Mouse (Mus musculus) E14TG2a.4 (cell line): Measurements from ENCODE around the gene Sfrp5.
A peak's percentile ranks its signal among the peaks of the same experiment; 100 is the strongest.

Experiments
- H3K27me3 ChIP-seq: 2 replicates; pipeline ENCODE4 v1.6.1; 2014; ENCODE audit warnings: low read length, control low read depth; ENCODE audit not compliant: insufficient read depth
- H3K36me3 ChIP-seq: 2 replicates; pipeline ENCODE4 v1.6.1; 2014; ENCODE audit warnings: low read length, control low read depth; ENCODE audit not compliant: insufficient read depth
- H3K4me1 ChIP-seq: replicated peaks from 2 replicates; pipeline ENCODE4 v1.6.1; 2014; ENCODE audit warnings: low read depth, low read length, control low read depth
- H3K4me3 ChIP-seq: replicated peaks from 2 replicates; pipeline ENCODE4 v1.5.1; 2014; ENCODE audit warnings: mild to moderate bottlenecking, low read length
- H3K9me3 ChIP-seq: 2 replicates; pipeline ENCODE4 v1.6.1; 2014; ENCODE audit warnings: low read length, control low read depth
- CTCF ChIP-seq: conservative IDR thresholded peaks from 2 replicates; pipeline ENCODE4 v1.5.1; 2014; ENCODE audit warnings: low read length
- NANOG ChIP-seq: IDR thresholded peaks from 2 replicates; pipeline ENCODE4 v1.6.1; 2014; ENCODE audit warnings: borderline replicate concordance, low read length, mixed read lengths
- POU5F1 ChIP-seq: IDR thresholded peaks from 2 replicates; pipeline ENCODE4 v1.6.1; 2014; ENCODE audit warnings: low read length, borderline replicate concordance

The Sfrp5 gene

DNA sequence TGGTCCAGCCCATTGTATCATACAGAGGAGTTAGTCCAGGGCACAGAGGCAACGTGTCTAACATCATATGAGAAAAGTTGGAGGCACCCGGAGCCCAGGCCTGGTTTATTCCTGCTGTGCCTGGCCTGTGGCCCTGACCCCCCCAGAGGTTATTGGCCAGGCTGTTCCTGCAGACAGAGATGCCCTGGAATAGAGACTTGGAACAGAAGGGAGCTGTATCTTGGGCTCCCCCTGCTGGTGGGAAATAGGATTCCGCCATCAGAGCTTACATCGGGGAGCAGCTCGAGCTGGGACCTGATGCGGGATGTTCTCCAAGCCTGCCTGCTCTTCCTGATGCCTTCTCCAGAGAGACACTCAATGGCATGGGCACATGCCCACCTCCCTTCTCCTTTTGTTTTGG lies 50.1 kb downstream of the Sfrp5 start:
- Histone ChIP-seq H3K4me1 (peaks cover 62% of the 10 kb centered on the region), H3K27me3 (peaks cover 22% of the 10 kb centered on the region), H3K36me3 (peaks cover 28% of the 10 kb centered on the region), H3K4me3 (no peak overlapping the region), H3K9me3 (no peaks in the 10 kb centered on the region)
- TF ChIP-seq NANOG (no peak), POU5F1 (no peak), CTCF (peak; percentile 88)

DNA sequence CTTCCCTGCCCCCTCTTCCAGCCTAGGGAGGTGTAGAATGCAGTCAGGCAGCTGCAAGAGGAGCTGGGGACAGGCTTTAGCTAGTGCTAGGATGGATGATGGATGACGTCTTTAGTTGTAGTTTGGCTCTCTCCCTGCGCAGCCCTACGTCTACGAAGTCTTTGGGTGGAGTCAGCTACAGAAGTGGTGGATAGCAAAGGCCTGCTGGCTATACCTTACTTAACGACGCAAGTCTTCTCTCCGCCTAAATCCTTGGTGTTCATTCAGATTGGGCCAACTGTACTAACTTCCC lies 53.5 kb downstream of the Sfrp5 start:
- Histone ChIP-seq H3K27me3 (peaks cover 37% of the 10 kb centered on the region), H3K4me3 (peak overlapping the region; percentile 86), H3K4me1 (peaks cover 78% of the 10 kb centered on the region), H3K9me3 (no peaks in the 10 kb centered on the region), H3K36me3 (peaks cover 28% of the 10 kb centered on the region)
- TF ChIP-seq NANOG (no peak), POU5F1 (no peak), CTCF (no peak)
